Mouse (Mus musculus): ENCODE results near the gene N4bp2l1. TPM values are rescaled to one million over a fixed set of nuclear protein-coding genes. Genes with fewer than 3 reads are reported as not detected.

The N4bp2l1 gene
- total and polyA plus RNA-seq, 2 experiments = 48.2 to 81.9 TPM

DNA sequence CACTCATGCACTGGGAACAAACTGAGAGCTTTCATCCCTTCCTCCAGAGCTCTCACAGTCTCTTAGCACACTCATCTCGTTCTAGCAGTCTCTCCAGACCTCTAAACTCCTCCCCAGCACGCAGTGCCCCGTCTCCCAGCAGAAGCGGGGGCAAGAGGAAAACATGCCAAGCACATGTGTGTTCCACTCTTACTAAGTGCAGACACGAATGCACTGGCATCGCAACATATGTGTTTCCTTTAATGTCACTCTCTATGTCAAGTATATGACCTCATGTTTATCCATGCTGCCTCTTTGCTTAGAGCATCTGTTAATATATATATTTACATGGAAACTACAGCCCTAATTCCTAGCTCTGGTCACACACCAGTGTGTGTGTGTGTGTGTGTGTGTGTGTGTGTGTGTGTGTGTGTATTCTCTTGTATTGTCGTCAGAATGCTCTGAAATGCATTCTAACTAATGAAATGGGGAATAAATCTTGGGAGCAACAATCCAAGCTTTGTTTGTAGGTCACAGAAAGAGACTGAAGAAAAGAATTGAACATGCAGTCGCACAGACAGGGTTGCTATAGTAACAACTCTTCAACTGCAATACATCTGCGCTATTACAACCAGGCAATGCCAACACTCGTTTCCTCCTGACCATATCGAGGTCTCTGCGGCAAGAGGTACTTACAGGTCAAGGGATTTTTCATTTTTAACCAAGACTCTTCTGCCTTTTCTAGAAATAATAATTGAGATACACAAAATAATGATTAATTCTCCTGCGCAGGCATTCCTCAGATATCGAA, 4.6 kb upstream of the N4bp2l1 start:
- Histone ChIP-seq H3K27ac (replicated peaks; ENCODE audit: insufficient read depth, low read depth, low read length) (no peak overlapping the region), H3K27me3 (ENCODE audit: control insufficient read depth, insufficient read depth, low read length) (no peaks in the 10 kb centered on the region), H3K4me3 (ENCODE audit: insufficient read depth, low read depth, low read length) (no peak overlapping the region), H3K4me1 (ENCODE audit: control insufficient read depth, insufficient read depth, low read length) (peaks cover 21% of the 10 kb centered on the region), H3K79me2 (ENCODE audit: control insufficient read depth, insufficient read depth, low read length) (no peaks in the 10 kb centered on the region), H3K36me3 (ENCODE audit: control insufficient read depth, insufficient read depth, low read length) (peaks cover 1% of the 10 kb centered on the region; the same call in 1 of the 2 replicates), H3K9ac (ENCODE audit: low read depth, low read length) (no peak overlapping the region)
- DNase-seq (ENCODE audit: extremely low read depth, low read depth, low spot score) = no peak
- TF ChIP-seq POLR2A (IDR thresholded peaks at IDR 0.05; ENCODE audit: extremely low read depth, insufficient read depth, low read length) (no peak), CTCF (IDR thresholded peaks at IDR 0.05; ENCODE audit: low read depth, low read length) (no peak)
- 94% methylated on average over 14 of the region's 14 CpGs for WGBS

- Histone ChIP-seq H3K9ac (ENCODE audit: low read depth, low read length) (no peak overlapping the region), H3K4me1 (ENCODE audit: control insufficient read depth, insufficient read depth, low read length) (peaks cover 21% of the 10 kb centered on the region), H3K79me2 (ENCODE audit: control insufficient read depth, insufficient read depth, low read length) (no peaks in the 10 kb centered on the region), H3K27me3 (ENCODE audit: control insufficient read depth, insufficient read depth, low read length) (no peaks in the 10 kb centered on the region), H3K36me3 (ENCODE audit: control insufficient read depth, insufficient read depth, low read length) (no peaks in the 10 kb centered on the region; the same call in 1 of the 2 replicates), H3K27ac (replicated peaks; ENCODE audit: insufficient read depth, low read depth, low read length) (peak overlapping the region; percentile 68), H3K4me3 (ENCODE audit: insufficient read depth, low read depth, low read length) (no peak overlapping the region)
- TF ChIP-seq CTCF (IDR thresholded peaks at IDR 0.05; ENCODE audit: low read depth, low read length) (no peak), POLR2A (IDR thresholded peaks at IDR 0.05; ENCODE audit: extremely low read depth, insufficient read depth, low read length) (no peak)
- WGBS = 80% methylated on average over 20 of the region's 20 CpGs
- no peak for DNase-seq (ENCODE audit: extremely low read depth, low read depth, low spot score)
These were observed 3.8 kb upstream of the N4bp2l1 start for GRCm38 (mm10) chr5:150600554-150601440.

- Histone ChIP-seq H3K79me2 (ENCODE audit: control insufficient read depth, insufficient read depth, low read length) (no peaks in the 10 kb centered on the region), H3K36me3 (ENCODE audit: control insufficient read depth, insufficient read depth, low read length) (no peaks in the 10 kb centered on the region; the same call in 1 of the 2 replicates), H3K27me3 (ENCODE audit: control insufficient read depth, insufficient read depth, low read length) (no peaks in the 10 kb centered on the region), H3K9ac (ENCODE audit: low read depth, low read length) (peak overlapping the region; percentile 72), H3K27ac (replicated peaks; ENCODE audit: insufficient read depth, low read depth, low read length) (peak overlapping the region; percentile 92), H3K4me3 (ENCODE audit: insufficient read depth, low read depth, low read length) (peak overlapping the region; percentile 40), H3K4me1 (ENCODE audit: control insufficient read depth, insufficient read depth, low read length) (peaks cover 21% of the 10 kb centered on the region)
- peak; percentile 96 for DNase-seq (ENCODE audit: extremely low read depth, low read depth, low spot score)
- 15% methylated on average over 13 of the region's 13 CpGs for WGBS
- TF ChIP-seq CTCF (IDR thresholded peaks at IDR 0.05; ENCODE audit: low read depth, low read length) (no peak), POLR2A (IDR thresholded peaks at IDR 0.05; ENCODE audit: extremely low read depth, insufficient read depth, low read length) (no peak)
These were observed 2.6 kb upstream of the N4bp2l1 start for GRCm38 (mm10) chr5:150599301-150600294.

GRCm38 (mm10) chr5:150598202-150599119, 1.5 kb upstream of the N4bp2l1 start:
- peak; percentile 96 for DNase-seq (ENCODE audit: extremely low read depth, low read depth, low spot score)
- Histone ChIP-seq H3K4me3 (ENCODE audit: insufficient read depth, low read depth, low read length) (peak overlapping the region; percentile 16; the same call in 1 of the 2 replicates), H3K4me1 (ENCODE audit: control insufficient read depth, insufficient read depth, low read length) (peaks cover 19% of the 10 kb centered on the region), H3K79me2 (ENCODE audit: control insufficient read depth, insufficient read depth, low read length) (peaks cover 8% of the 10 kb centered on the region; the same call in 1 of the 2 replicates), H3K9ac (ENCODE audit: low read depth, low read length) (peak overlapping the region; percentile 52), H3K27me3 (ENCODE audit: control insufficient read depth, insufficient read depth, low read length) (no peaks in the 10 kb centered on the region), H3K27ac (replicated peaks; ENCODE audit: insufficient read depth, low read depth, low read length) (peak overlapping the region; percentile 97), H3K36me3 (ENCODE audit: control insufficient read depth, insufficient read depth, low read length) (no peaks in the 10 kb centered on the region; the same call in 1 of the 2 replicates)
- TF ChIP-seq POLR2A (IDR thresholded peaks at IDR 0.05; ENCODE audit: extremely low read depth, insufficient read depth, low read length) (no peak), CTCF (IDR thresholded peaks at IDR 0.05; ENCODE audit: low read depth, low read length) (no peak)
- 17% methylated on average over 21 of the region's 21 CpGs for WGBS
